Mouse (Mus musculus): ENCODE results near the gene Luc7l.

GRCm38 (mm10) chr17:26262384-26262783 lies 9.7 kb downstream of the Luc7l start:
- no peak for TF ChIP-seq POLR2A (IDR thresholded peaks at IDR 0.05; ENCODE audit: low read depth, low read length)
- TF ChIP-seq CTCF (IDR thresholded peaks at IDR 0.05; ENCODE audit: extremely low read depth, insufficient read depth, insufficient read length, insufficient replicate concordance): no peak

All from spleen, adult 2 months (tissue).